ENCODE assay signal across 27 mouse cellular contexts in the genomic region with DNA sequence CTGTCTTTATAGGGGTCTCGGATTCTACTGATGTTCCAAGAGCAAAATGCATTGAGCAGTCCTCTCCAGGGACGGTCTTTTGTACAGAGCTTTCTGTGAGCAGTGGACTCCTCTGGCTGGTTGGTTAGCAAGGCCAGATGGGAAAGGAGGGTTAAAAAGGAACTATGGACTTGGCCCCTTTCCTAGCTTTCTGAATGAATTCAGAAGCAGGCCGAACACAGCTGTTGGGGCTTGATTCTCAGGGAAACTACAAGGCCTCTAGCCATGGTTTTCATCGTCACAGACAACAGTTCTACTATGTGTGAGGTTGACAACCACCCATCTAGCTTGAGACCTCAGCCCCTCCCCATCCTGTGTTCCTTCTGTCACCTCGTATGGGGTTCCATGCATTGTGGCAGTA. TPM values are rescaled to one million over a fixed set of nuclear protein-coding genes. Genes with fewer than 3 reads are reported as not detected.
A peak's percentile ranks its signal among the peaks of the same experiment; 100 is the strongest.
DNase-seq lines count a peak whose midpoint lies in the region; ATAC-seq and TF ChIP-seq lines count a peak whose summit lies in the region.
"Had no signal": no experiment of that assay in that cellular context is flagged by ENCODE, and none has a peak within 500 bp of the region (broad histone marks: within the 10 kb centered on the region; RNA-seq: fewer than 3 reads in every experiment).

No protein-coding gene starts in this region.

- TF ChIP-seq CTCF in left cerebral cortex, adult 2 months (IDR thresholded peaks at IDR 0.05) = no peak
- TF ChIP-seq CTCF in midbrain, postnatal 0 days (IDR thresholded peaks at IDR 0.05) = no peak

- no peak for ATAC-seq in midbrain, postnatal 0 days (ENCODE audit: low FRiP score)
- ATAC-seq in midbrain, embryonic 13.5 days = no peak
- ATAC-seq: activated CD4-positive, CD25-positive, alpha-beta regulatory T cell, adult 4 months; hindbrain, embryonic 16.5 days; Patski had no signal

- H3K4me1 ChIP-seq in midbrain, postnatal 0 days (ENCODE audit: insufficient read depth, low read length) = no peaks in the 10 kb centered on the region
- no peaks in the 10 kb centered on the region for H3K4me1 ChIP-seq in midbrain, embryonic 13.5 days (replicated peaks)
- H3K4me1 ChIP-seq: forebrain, embryonic 10.5 days had no signal

- no peak overlapping the region for H3K4me2 ChIP-seq in midbrain, postnatal 0 days (ENCODE audit: low read depth, low read length, poor library complexity, severe bottlenecking)
- no peak overlapping the region for H3K4me2 ChIP-seq in midbrain, embryonic 13.5 days (replicated peaks)
- H3K4me2 ChIP-seq: embryonic facial prominence, embryonic 13.5 days; lung, embryonic 15.5 days; midbrain, embryonic 11.5 days had no signal

- H3K27ac ChIP-seq in left cerebral cortex, adult 2 months = no peak overlapping the region
- no peak overlapping the region for H3K27ac ChIP-seq in midbrain, postnatal 0 days (ENCODE audit: low read depth, low read length)
- no peak overlapping the region for H3K27ac ChIP-seq in midbrain, embryonic 13.5 days
- H3K27ac ChIP-seq: embryonic facial prominence, embryonic 13.5 days; forebrain, embryonic 10.5 days; lung, embryonic 15.5 days had no signal

- no peaks in the 10 kb centered on the region for H3K27me3 ChIP-seq in midbrain, postnatal 0 days (ENCODE audit: insufficient read depth, low read length)
- no peaks in the 10 kb centered on the region for H3K27me3 ChIP-seq in midbrain, embryonic 13.5 days
- H3K27me3 ChIP-seq: embryonic facial prominence, embryonic 13.5 days; lung, embryonic 15.5 days; Patski had no signal

- peak; percentile 48 to 58 for DNase-seq in heart, postnatal 10 days
- no peak for DNase-seq in heart, postnatal 25 days (ENCODE audit: low spot score)
- peak; percentile 8 for DNase-seq in left cerebral cortex, postnatal 4 days
- DNase-seq in left cerebral cortex, adult 2 months (ENCODE audit: extremely low spot score in 1 of 2, low spot score in 2 of 2) = no peak
- peak; percentile 57 for DNase-seq in midbrain, postnatal 0 days (ENCODE audit: low spot score)
- DNase-seq in frontal cortex, postnatal 10 days (ENCODE audit: low spot score in 2 of 2) = no peak
- DNase-seq: adrenal gland, postnatal 14 days; cerebellum, adult 2 months; gastrocnemius, postnatal 36 days; thymus, adult 18-20 months had no signal

- H3K9ac ChIP-seq in midbrain, postnatal 0 days (replicated peaks; ENCODE audit: low read length, poor library complexity, severe bottlenecking) = no peak overlapping the region
- no peak overlapping the region for H3K9ac ChIP-seq in midbrain, embryonic 13.5 days (replicated peaks)
- H3K9ac ChIP-seq: embryonic facial prominence, embryonic 13.5 days; lung, embryonic 15.5 days had no signal

- H3K36me3 ChIP-seq in midbrain, postnatal 0 days (ENCODE audit: insufficient read depth, low read length) = no peaks in the 10 kb centered on the region
- no peaks in the 10 kb centered on the region for H3K36me3 ChIP-seq in midbrain, embryonic 13.5 days
- H3K36me3 ChIP-seq: embryonic facial prominence, embryonic 13.5 days; forebrain, embryonic 10.5 days; lung, embryonic 15.5 days had no signal

- intact Hi-C loops in heart, postnatal 10 days (cut with DNase I) = loop anchor here (5.0 kb wide), 1 partner anchor 102 kb away; no protein-coding TSS in a partner anchor
- intact Hi-C loops in heart, postnatal 25 days (cut with DNase I) = no loop called here
- intact Hi-C loops in left cerebral cortex, postnatal 4 days (cut with DNase I) = no loop called here
- intact Hi-C loops in left cerebral cortex, adult 2 months (cut with DNase I) = no loop called here

- WGBS in midbrain, postnatal 0 days = 64% methylated on average over 5 of the region's 5 CpGs
- WGBS in midbrain, embryonic 13.5 days = 71% methylated on average over 5 of the region's 5 CpGs

- H3K9me3 ChIP-seq in midbrain, postnatal 0 days (ENCODE audit: low read length) = no peaks in the 10 kb centered on the region
- H3K9me3 ChIP-seq in midbrain, embryonic 13.5 days = no peaks in the 10 kb centered on the region
- H3K9me3 ChIP-seq: embryonic facial prominence, embryonic 13.5 days; forebrain, embryonic 10.5 days; lung, embryonic 15.5 days had no signal

- H3K4me3 ChIP-seq in left cerebral cortex, adult 2 months = no peak overlapping the region
- H3K4me3 ChIP-seq in midbrain, postnatal 0 days (ENCODE audit: low read depth, low read length) = no peak overlapping the region
- no peak overlapping the region for H3K4me3 ChIP-seq in midbrain, embryonic 13.5 days (replicated peaks)
- H3K4me3 ChIP-seq: embryonic facial prominence, embryonic 13.5 days; forebrain, embryonic 10.5 days; lung, embryonic 15.5 days; myocyte had no signal

RNA-seq across cellular contexts. Expression of a gene that starts 31.2 kb away (rescaled TPM):
- total RNA-seq in heart, postnatal 10 days (2021) = 100 to 1,000 TPM; 210 to 229 TPM
- 100 to 1,000 TPM; 149 to 151 TPM for total RNA-seq in heart, postnatal 25 days (2021)
- total RNA-seq in left cerebral cortex, postnatal 4 days (2021) = 100 to 1,000 TPM; 270 to 281 TPM
- 100 to 1,000 TPM; 297 to 299 TPM for total RNA-seq in left cerebral cortex, adult 2 months (2021)
- 157 and 172 TPM in 2 replicates for total RNA-seq in midbrain, postnatal 0 days (2014; rRNA removed)
- 49.3 and 53.3 TPM in 2 replicates for polyA plus RNA-seq in midbrain, postnatal 0 days (2015; fragmentation: Nextera tagmentation; extraction: Ambion mirVana)
- 37.1 and 39.3 TPM in 2 replicates for polyA plus RNA-seq in midbrain, embryonic 13.5 days (2015; fragmentation: Nextera tagmentation; extraction: Ambion mirVana)

RNA-seq across cellular contexts. Expression of a gene that starts 36.8 kb away (rescaled TPM):
- total RNA-seq in heart, postnatal 10 days (2021) = not detected
- not detected for total RNA-seq in heart, postnatal 25 days (2021)
- total RNA-seq in left cerebral cortex, postnatal 4 days (2021) = not detected
- total RNA-seq in left cerebral cortex, adult 2 months (2021) = not detected
- total RNA-seq in midbrain, postnatal 0 days (2014; rRNA removed) = not detected in 2 replicates
- polyA plus RNA-seq in midbrain, postnatal 0 days (2015; fragmentation: Nextera tagmentation; extraction: Ambion mirVana) = not detected in 2 replicates
- polyA plus RNA-seq in midbrain, embryonic 13.5 days (2015; fragmentation: Nextera tagmentation; extraction: Ambion mirVana) = not detected in 2 replicates
- total RNA-seq: adrenal gland, postnatal 14 days; gastrocnemius, postnatal 36 days; heart, postnatal 14 days; layer of hippocampus, postnatal 10 days; left cerebral cortex, postnatal 14 days; liver, adult 2 months; neutrophil, adult 5-6 weeks had no signal
- polyA plus RNA-seq: activated CD4-positive, CD25-positive, alpha-beta regulatory T cell, adult 4 months; C2C12; cerebellum, adult 2 months; cortical plate, adult 2 months; embryonic facial prominence, embryonic 13.5 days; forebrain, embryonic 10.5 days; hindbrain, embryonic 16.5 days; kidney, embryonic 16.5 days; liver, adult 2 months; lung, embryonic 15.5 days; midbrain, embryonic 11.5 days; myocyte; Patski had no signal

RNA-seq across cellular contexts. Expression of a gene that starts 53.8 kb away (rescaled TPM):
- not detected for total RNA-seq in heart, postnatal 10 days (2021)
- total RNA-seq in heart, postnatal 25 days (2021) = not detected
- not detected for total RNA-seq in left cerebral cortex, postnatal 4 days (2021)
- total RNA-seq in left cerebral cortex, adult 2 months (2021) = not detected
- total RNA-seq in midbrain, postnatal 0 days (2014; rRNA removed) = not detected in 2 replicates
- not detected in 2 replicates for polyA plus RNA-seq in midbrain, postnatal 0 days (2015; fragmentation: Nextera tagmentation; extraction: Ambion mirVana)
- polyA plus RNA-seq in midbrain, embryonic 13.5 days (2015; fragmentation: Nextera tagmentation; extraction: Ambion mirVana) = not detected in 2 replicates
- total RNA-seq: adrenal gland, postnatal 14 days; gastrocnemius, postnatal 36 days; heart, postnatal 14 days; layer of hippocampus, postnatal 10 days; left cerebral cortex, postnatal 14 days; liver, adult 2 months; neutrophil, adult 5-6 weeks had no signal
- polyA plus RNA-seq: activated CD4-positive, CD25-positive, alpha-beta regulatory T cell, adult 4 months; C2C12; cerebellum, adult 2 months; cortical plate, adult 2 months; embryonic facial prominence, embryonic 13.5 days; forebrain, embryonic 10.5 days; hindbrain, embryonic 16.5 days; kidney, embryonic 16.5 days; liver, adult 2 months; lung, embryonic 15.5 days; midbrain, embryonic 11.5 days; myocyte; Patski had no signal

Comparison
In these comparisons a context has a peak if more than half of its experiments do, and no peak if none do; other contexts are left out.
1. DNase-seq: peak in heart, postnatal 10 days (2 of 2), left cerebral cortex, postnatal 4 days (single experiment) and midbrain, postnatal 0 days (single experiment); none in heart, postnatal 25 days (single experiment), left cerebral cortex, adult 2 months (0 of 2) and frontal cortex, postnatal 10 days (0 of 2).